Mouse (Mus musculus) G1E (cell line): ENCODE measurements at regions not wholly inside any gene's neighbourhood (a gene's known extent, or its start where the extent isn't known, plus 50 kb on each side); places are given as distances from the start of the nearest gene placed in this dataset.

Experiments
- CTCF ChIP-seq: IDR thresholded peaks from 2 replicates; pipeline ENCODE4 v1.5.1; 2012; ENCODE audit warnings: low read depth, low read length, inconsistent platforms, mixed read lengths
- GATA2 ChIP-seq: IDR thresholded peaks from 2 replicates; pipeline ENCODE4 v1.6.1; 2012; ENCODE audit warnings: low read depth, low read length, inconsistent platforms, borderline replicate concordance

DNA sequence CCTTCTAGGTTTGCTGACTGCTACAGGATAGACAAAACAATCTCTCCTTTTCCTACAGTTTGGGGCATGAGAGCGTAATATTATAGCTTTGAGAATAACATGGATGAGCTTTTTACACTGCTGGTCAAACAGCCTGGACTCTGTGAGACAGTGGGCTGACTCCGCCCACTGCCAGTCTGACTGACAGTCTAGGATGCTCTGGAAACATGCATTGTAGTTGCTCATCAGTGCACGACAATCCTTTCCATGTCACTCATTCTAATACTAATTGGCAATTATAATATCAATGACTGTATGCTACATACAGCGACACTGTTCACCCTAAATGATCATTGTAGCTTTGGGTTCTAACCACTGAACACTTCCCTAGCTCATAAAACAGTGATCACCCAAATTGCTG lies 104.5 kb upstream of the Prkcq start:
- TF ChIP-seq CTCF (no peak), GATA2 (no peak)
